Mouse (Mus musculus) heart, embryonic 16.5 days (tissue): ENCODE results near the gene Ptprk. TPM values are rescaled to one million over a fixed set of nuclear protein-coding genes. Genes with fewer than 3 reads are reported as not detected.

Experiments used
- ATAC-seq: fragments of 200-750 bp; cut with Nextera tagmentation; replicated peaks from 2 replicates; pipeline ENCODE4 v1.8.0; 2017; ENCODE audit warnings: moderate number of reproducible peaks; ENCODE audit not compliant: insufficient read depth, low FRiP score; ENCODE audit errors: extremely low read depth
- H3K27ac ChIP-seq: fragments of 300-500 bp; sonication (generic); 2 replicates; pipeline ENCODE4 v1.5.1; 2014; ENCODE audit warnings: mild to moderate bottlenecking, low read length, control low read depth, moderate library complexity
- H3K27me3 ChIP-seq: fragments of 300-500 bp; sonication (generic); 2 replicates; pipeline ENCODE4 v1.6.1; 2014; ENCODE audit warnings: low read length, mixed read lengths; ENCODE audit not compliant: control insufficient read depth, insufficient read depth
- H3K36me3 ChIP-seq: fragments of 300-500 bp; sonication (generic); 2 replicates; pipeline ENCODE4 v1.6.1; 2014; ENCODE audit not compliant: control insufficient read depth, insufficient read depth
- H3K4me1 ChIP-seq: fragments of 300-500 bp; sonication (generic); 2 replicates; pipeline ENCODE4 v1.6.1; 2014; ENCODE audit warnings: low read length, mixed read lengths; ENCODE audit not compliant: control insufficient read depth, insufficient read depth
- H3K4me2 ChIP-seq: fragments of 300-500 bp; sonication (generic); 2 replicates; pipeline ENCODE4 v1.6.1; 2014; ENCODE audit warnings: low read depth, mild to moderate bottlenecking, control low read depth, low read length
- H3K4me3 ChIP-seq: fragments of 300-500 bp; sonication (generic); 2 replicates; pipeline ENCODE4 v1.5.1; 2014; ENCODE audit warnings: mild to moderate bottlenecking, control low read depth, low read length
- H3K9ac ChIP-seq: fragments of 300-500 bp; sonication (generic); 2 replicates; pipeline ENCODE4 v1.6.1; 2014; ENCODE audit warnings: low read length, control low read depth
- H3K9me3 ChIP-seq: fragments of 300-500 bp; sonication (generic); replicated peaks from 2 replicates; pipeline ENCODE4 v1.6.1; 2016; ENCODE audit warnings: low read length; ENCODE audit not compliant: control insufficient read depth
- WGBS: fragments of 180-500 bp; shearing (Covaris S2); extraction: QIAGEN DNeasy Blood & Tissue Kit; methylation state at CpG from one replicate; pipeline ENCODE4 v1.1.7; 2014; 5-methylcytosine and 5-hydroxymethylcytosine counted together
- polyA plus RNA-seq: library from polyadenylated mRNA; unstranded; fragments of >200 nt; fragmentation: Nextera tagmentation; extraction: Ambion mirVana; gene quantifications from 2 replicates; pipeline ENCODE4 v1.2.1, GENCODE M21; 2015

Gene Ptprk
- polyA plus RNA-seq, 1 experiment from 2014 or later, result 42.5 TPM

GRCm38 (mm10) chr10:28485574-28485973, 411.0 kb downstream of the Ptprk start:
- Histone ChIP-seq H3K4me1 (no peaks in the 10 kb centered on the region), H3K27ac (no peak overlapping the region), H3K27me3 (no peaks in the 10 kb centered on the region), H3K4me3 (no peak overlapping the region), H3K36me3 (no peaks in the 10 kb centered on the region), H3K9ac (no peak overlapping the region), H3K4me2 (no peak overlapping the region), H3K9me3 (no peaks in the 10 kb centered on the region)
- 14% methylated on average over 3 of the region's 3 CpGs for WGBS
- no peak; the same call in 1 of the 2 replicates for ATAC-seq

- H3K27me3 ChIP-seq, result no peaks in the 10 kb centered on the region
- no peak overlapping the region for H3K27ac ChIP-seq
- H3K4me1 ChIP-seq, result peaks cover 23% of the 10 kb centered on the region
- 45% methylated on average over 1 of the region's 1 CpGs for WGBS
- ATAC-seq, result no peak
- H3K9me3 ChIP-seq, result no peaks in the 10 kb centered on the region
- H3K9ac ChIP-seq, result no peak overlapping the region
- no peaks in the 10 kb centered on the region for H3K36me3 ChIP-seq
- no peak overlapping the region for H3K4me3 ChIP-seq
- no peak overlapping the region for H3K4me2 ChIP-seq
These were observed 416.4 kb downstream of the Ptprk start for GRCm38 (mm10) chr10:28491006-28491405.

- WGBS, result 44% methylated on average over 9 of the region's 9 CpGs
- H3K27ac ChIP-seq, result peak overlapping the region; percentile 84
- ATAC-seq, result peak; percentile 75
These were observed 417.6 kb downstream of the Ptprk start for GRCm38 (mm10) chr10:28492206-28492605.

GRCm38 (mm10) chr10:28492870-28493269, 418.2 kb downstream of the Ptprk start:
- no peak overlapping the region for H3K4me3 ChIP-seq
- 42% methylated on average over 14 of the region's 14 CpGs for whole genome bisulfite sequencing
- H3K9me3 ChIP-seq, result no peaks in the 10 kb centered on the region
- no peak for ATAC-seq
- H3K4me2 ChIP-seq, result peak overlapping the region; percentile 53
- no peaks in the 10 kb centered on the region for H3K36me3 ChIP-seq
- no peaks in the 10 kb centered on the region for H3K27me3 ChIP-seq
- 0 out of 2 replicates have a peak overlapping the region, but pooled peaks have one; percentile 7 for H3K9ac ChIP-seq
- H3K4me1 ChIP-seq, result peaks cover 23% of the 10 kb centered on the region
- H3K27ac ChIP-seq, result peak overlapping the region; percentile 84

More at GRCm38 (mm10) chr10:28492206-28492605, 417.6 kb downstream of the Ptprk start:
- no peak overlapping the region; the same call in 1 of the 2 replicates for H3K9ac ChIP-seq
- no peaks in the 10 kb centered on the region for H3K36me3 ChIP-seq
- H3K4me3 ChIP-seq, result no peak overlapping the region
- peaks cover 23% of the 10 kb centered on the region for H3K4me1 ChIP-seq
- no peak overlapping the region for H3K4me2 ChIP-seq
- no peaks in the 10 kb centered on the region for H3K27me3 ChIP-seq
- no peaks in the 10 kb centered on the region for H3K9me3 ChIP-seq

- ATAC-seq, result peak; percentile 78
- no peak overlapping the region for H3K9ac ChIP-seq
These were observed 418.7 kb downstream of the Ptprk start for GRCm38 (mm10) chr10:28493271-28493861.

GRCm38 (mm10) chr10:28497791-28498190, 423.2 kb downstream of the Ptprk start:
- Histone ChIP-seq H3K4me1 (peaks cover 13% of the 10 kb centered on the region), H3K36me3 (no peaks in the 10 kb centered on the region), H3K27ac (no peak overlapping the region), H3K9me3 (no peaks in the 10 kb centered on the region), H3K4me3 (no peak overlapping the region), H3K4me2 (no peak overlapping the region), H3K9ac (no peak overlapping the region), H3K27me3 (no peaks in the 10 kb centered on the region)
- 79% methylated on average over 1 of the region's 1 CpGs for WGBS
- no peak for ATAC-seq

More at GRCm38 (mm10) chr10:28493271-28493861, 418.7 kb downstream of the Ptprk start:
- peaks cover 23% of the 10 kb centered on the region for H3K4me1 ChIP-seq
- no peaks in the 10 kb centered on the region for H3K27me3 ChIP-seq
- H3K4me3 ChIP-seq, result no peak overlapping the region
- no peaks in the 10 kb centered on the region for H3K9me3 ChIP-seq
- peak overlapping the region; percentile 53 for H3K4me2 ChIP-seq
- WGBS, result 35% methylated on average over 7 of the region's 7 CpGs
- no peaks in the 10 kb centered on the region for H3K36me3 ChIP-seq
- peak overlapping the region; percentile 84 for H3K27ac ChIP-seq

GRCm38 (mm10) chr10:28498504-28498903, 423.9 kb downstream of the Ptprk start:
- peaks cover 6% of the 10 kb centered on the region; the same call in 1 of the 2 replicates for H3K4me1 ChIP-seq
- no peaks in the 10 kb centered on the region for H3K9me3 ChIP-seq
- WGBS, result 83% methylated on average over 3 of the region's 3 CpGs

GRCm38 (mm10) chr10:28513601-28514000, 439.0 kb downstream of the Ptprk start:
- Histone ChIP-seq H3K9me3 (no peaks in the 10 kb centered on the region), H3K4me3 (no peak overlapping the region), H3K27me3 (no peaks in the 10 kb centered on the region), H3K27ac (no peak overlapping the region), H3K4me2 (no peak overlapping the region), H3K36me3 (0 out of 2 replicates have a peak, but pooled peaks cover 2% of the 10 kb centered on the region), H3K4me1 (peaks cover 10% of the 10 kb centered on the region; the same call in 1 of the 2 replicates), H3K9ac (no peak overlapping the region)
- WGBS, result 75% methylated on average over 2 of the region's 2 CpGs
- peak; percentile 51 for ATAC-seq

More at GRCm38 (mm10) chr10:28498504-28498903, 423.9 kb downstream of the Ptprk start:
- H3K27ac ChIP-seq, result no peak overlapping the region
- H3K27me3 ChIP-seq, result no peaks in the 10 kb centered on the region
- no peak overlapping the region for H3K9ac ChIP-seq
- no peaks in the 10 kb centered on the region for H3K36me3 ChIP-seq
- no peak overlapping the region for H3K4me2 ChIP-seq
- ATAC-seq, result no peak
- no peak overlapping the region for H3K4me3 ChIP-seq

- no peaks in the 10 kb centered on the region for H3K9me3 ChIP-seq
- 87% methylated on average over 5 of the region's 5 CpGs for WGBS
- no peak overlapping the region for H3K4me2 ChIP-seq
- peaks cover 10% of the 10 kb centered on the region; the same call in 1 of the 2 replicates for H3K4me1 ChIP-seq
- 0 out of 2 replicates have a peak, but pooled peaks cover 2% of the 10 kb centered on the region for H3K36me3 ChIP-seq
- H3K9ac ChIP-seq, result no peak overlapping the region
- no peak overlapping the region for H3K27ac ChIP-seq
- H3K27me3 ChIP-seq, result no peaks in the 10 kb centered on the region
- no peak overlapping the region for H3K4me3 ChIP-seq
- ATAC-seq, result no peak
These were observed 441.5 kb downstream of the Ptprk start for GRCm38 (mm10) chr10:28516147-28516546.
